Mouse (Mus musculus) ES-E14 (cell line): Measurements from ENCODE around the gene Mrpl39. TPM values are rescaled to one million over a fixed set of nuclear protein-coding genes. Genes with fewer than 3 reads are reported as not detected.

Source experiments
- DNase-seq: peaks from one replicate; pipeline ENCODE4 v3.0.0-alpha.2; 2013; ENCODE audit warnings: low read depth, low spot score
- H3K27ac ChIP-seq: 2 replicates; pipeline ENCODE4 v1.5.1; 2012; ENCODE audit warnings: low read depth, mild to moderate bottlenecking, low read length, moderate library complexity, mixed read lengths; ENCODE audit not compliant: poor library complexity, insufficient read depth, severe bottlenecking
- H3K36me3 ChIP-seq: 2 replicates; pipeline ENCODE4 v1.6.1; 2012; ENCODE audit warnings: mild to moderate bottlenecking, low read length, moderate library complexity, mixed read lengths; ENCODE audit not compliant: control insufficient read depth, poor library complexity, insufficient read depth, severe bottlenecking
- H3K4me1 ChIP-seq, 2 experiments: fragments of 150-350 bp in 1 of 2; sonication (generic) in 1 of 2; 2 replicates each; pipeline ENCODE4 v1.6.1; 2012; ENCODE audit warnings: low read length in 2 of 2, mild to moderate bottlenecking in 1 of 2, mixed read lengths in 1 of 2; ENCODE audit not compliant: control insufficient read depth in 2 of 2, insufficient read depth in 2 of 2, poor library complexity in 1 of 2
- H3K4me3 ChIP-seq, 2 experiments: fragments of 150-350 bp in 1 of 2; sonication (generic) in 1 of 2; 2 replicates each; pipeline ENCODE4 v1.5.1; 2012; ENCODE audit warnings: low read length in 2 of 2, low read depth in 1 of 2, mild to moderate bottlenecking in 1 of 2, mixed read lengths in 1 of 2; ENCODE audit not compliant: insufficient read depth in 1 of 2, poor library complexity in 1 of 2, severe bottlenecking in 1 of 2
- H3K9ac ChIP-seq: 2 replicates; pipeline ENCODE4 v1.6.1; 2012; ENCODE audit warnings: low read depth, mild to moderate bottlenecking, low read length, mixed read lengths; ENCODE audit not compliant: poor library complexity, insufficient read depth, severe bottlenecking
- H3K9me3 ChIP-seq: fragments of 150-350 bp; sonication (generic); 2 replicates; pipeline ENCODE4 v1.6.1; 2012; ENCODE audit warnings: low read depth, mild to moderate bottlenecking, low read length; ENCODE audit not compliant: control insufficient read depth, insufficient read depth
- CHD2 ChIP-seq: IDR thresholded peaks from 2 replicates; pipeline ENCODE4 v1.6.1; 2014; ENCODE audit warnings: mild to moderate bottlenecking, low read depth, low read length, inconsistent platforms
- HCFC1 ChIP-seq: IDR thresholded peaks from 2 replicates; pipeline ENCODE4 v1.6.1; 2012; ENCODE audit warnings: low read length, inconsistent platforms, borderline replicate concordance; ENCODE audit not compliant: insufficient read depth
- ZC3H11A ChIP-seq: IDR thresholded peaks from 2 replicates; pipeline ENCODE4 v1.6.1; 2012; ENCODE audit warnings: low read depth, mild to moderate bottlenecking, inconsistent platforms, low read length, borderline replicate concordance
- ZNF384 ChIP-seq: IDR thresholded peaks from 2 replicates; pipeline ENCODE4 v1.6.1; 2012; ENCODE audit warnings: low read depth, low read length, inconsistent platforms
- in situ Hi-C, 2 experiments: fragments of 600-800 bp; cut with MboI; formaldehyde crosslinking; loops; one replicate each; pipeline ENCODE4 v1.15.1; 2025; ENCODE audit warnings: low sequenced_read_pairs in 2 of 2, inconsistent platforms in 1 of 2; ENCODE audit not compliant: unreplicated experiment in 2 of 2
- total RNA-seq: library from RNA; depleted of rRNA; stranded (reverse); fragments of 300-350 nt; gene quantifications from 2 replicates; pipeline ENCODE4 v1.2.3, GENCODE M21; 2012; rRNA removed

The Mrpl39 gene
- total RNA-seq, 1 experiment, result 66.3 TPM

- no peaks in the 10 kb centered on the region for H3K4me1 ChIP-seq
- no peak overlapping the region for H3K4me3 ChIP-seq
- no peak overlapping the region for H3K27ac ChIP-seq
- DNase-seq, result no peak
- no peak overlapping the region for H3K9ac ChIP-seq
- no peaks in the 10 kb centered on the region for H3K36me3 ChIP-seq
- no peaks in the 10 kb centered on the region for H3K9me3 ChIP-seq
- TF ChIP-seq HCFC1 (no peak), ZNF384 (no peak), CHD2 (no peak), ZC3H11A (no peak)
- in situ Hi-C loops, result no loop called here
Observed at GRCm38 (mm10) chr16:84677292-84677691, 58.2 kb downstream of the Mrpl39 start.

Other genes with a start within 250 kb of the Mrpl39 start
- gene A730009L09Rik, start 220.6 kb downstream of the Mrpl39 start, total RNA-seq, result not detected in 2 replicates
- gene Jam2, start 38.4 kb upstream of the Mrpl39 start, total RNA-seq, result 225 and 328 TPM in 2 replicates
- 92.3 and 95.5 TPM in 2 replicates for gene Gabpa, start 99.2 kb upstream of the Mrpl39 start, total RNA-seq
- gene Atp5j, start 99.9 kb upstream of the Mrpl39 start, total RNA-seq, result 85.7 and 149 TPM in 2 replicates